Mouse (Mus musculus): Measurements from ENCODE around the gene Vcp. TPM values are rescaled to one million over a fixed set of nuclear protein-coding genes. Genes with fewer than 3 reads are reported as not detected.

Gene Vcp
- total RNA-seq (2023), result 105 TPM

GRCm38 (mm10) chr4:43000141-43000986 is at the start of gene Vcp:
Gene Vcp (minus strand): TSS chr4:43000507.

GRCm38 (mm10) chr4:43045659-43046302 is 45.5 kb upstream of the Vcp start, which contains the start of gene Fam214b:
Gene Fam214b (minus strand): TSS chr4:43046220.

GRCm38 (mm10) chr4:43031237-43031995 is 31.1 kb upstream of the Vcp start, which contains the start of gene Stoml2:
Gene Stoml2 (minus strand): TSS chr4:43031710.

DNA sequence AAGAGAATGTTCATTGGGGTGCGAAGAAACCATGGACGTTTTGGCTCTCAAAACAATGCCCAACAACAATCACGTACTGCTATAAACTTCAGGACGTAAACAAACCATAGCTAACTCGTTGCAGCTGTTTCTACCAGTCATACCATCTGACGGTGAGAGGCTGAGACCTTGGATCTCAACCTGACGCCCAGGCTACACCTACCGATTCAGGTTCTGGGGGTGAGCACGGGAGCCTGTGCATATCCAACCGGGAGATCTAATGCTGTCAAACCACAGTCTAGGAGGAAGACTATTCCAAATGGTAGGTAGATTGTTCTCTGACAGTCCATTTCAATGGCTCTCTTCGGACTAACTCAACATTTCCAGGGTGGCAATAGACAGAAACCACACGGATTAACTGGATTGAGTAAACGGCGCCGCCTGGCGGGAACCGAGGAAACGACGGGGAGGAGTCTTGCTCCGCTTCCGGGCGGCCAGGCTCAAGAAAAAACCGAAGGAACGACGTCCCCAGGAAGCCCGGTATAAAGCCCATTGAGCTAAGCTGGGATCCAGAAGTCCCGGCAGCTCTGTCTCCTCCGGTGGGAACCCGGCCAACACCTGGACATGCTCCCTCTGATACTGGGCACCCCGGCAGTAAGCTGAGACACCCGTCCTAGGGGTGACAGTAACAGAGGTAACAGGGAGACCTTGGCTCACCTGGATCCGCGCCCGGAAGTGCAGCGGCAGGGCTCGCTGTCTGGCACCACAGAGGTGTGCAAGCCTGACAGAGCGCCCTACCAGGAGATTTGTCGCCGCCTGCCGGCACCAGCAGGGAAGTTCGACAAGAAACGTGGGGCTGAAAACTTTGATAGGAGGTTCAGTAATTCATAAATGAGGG is 25.0 kb upstream of the Vcp start, which contains the start of gene Pigo:
Gene Pigo (minus strand): TSS at position 736 of the 877 bp plus-strand sequence.

GRCm38 (mm10) chr4:43010161-43011038 is 10.1 kb upstream of the Vcp start, which contains the start of gene Fancg:
Gene Fancg (minus strand): TSS chr4:43010506.

GRCm38 (mm10) chr4:42969304-42969703 is 31.0 kb downstream of the Vcp start, which contains the start of gene 1700022I11Rik:
Gene 1700022I11Rik (plus strand): TSS chr4:42969604.

GRCm38 (mm10) chr4:42949676-42950051 is 50.6 kb downstream of the Vcp start, which contains the start of gene Dnajb5:
Gene Dnajb5 (plus strand): TSS chr4:42949814.

Other genes with a start within 250 kb of the Vcp start
- not detected for gene Ccl19, start 243.9 kb downstream of the Vcp start, total RNA-seq (2023)
- gene Ccl21a, start 226.5 kb downstream of the Vcp start, total RNA-seq (2023), result not detected
- gene Fam205a1, start 146.6 kb downstream of the Vcp start, total RNA-seq (2023), result not detected
- gene Gm12394, start 143.7 kb downstream of the Vcp start, total RNA-seq (2023), result not detected
- not detected for gene Fam205c, start 126.3 kb downstream of the Vcp start, total RNA-seq (2023)
- gene Phf24, start 83.8 kb downstream of the Vcp start, total RNA-seq (2023), result not detected
- gene Dnajb5, start 50.7 kb downstream of the Vcp start, total RNA-seq (2023), result 23.1 TPM
- not detected for gene 1700022I11Rik, start 30.9 kb downstream of the Vcp start, total RNA-seq (2023)
- 22.3 TPM for gene Fancg, start 10.0 kb upstream of the Vcp start, total RNA-seq (2023)
- gene Pigo, start 25.3 kb upstream of the Vcp start, total RNA-seq (2023), result 46.0 TPM
- gene Stoml2, start 31.2 kb upstream of the Vcp start, total RNA-seq (2023), result 67.9 TPM
- gene Fam214b, start 45.7 kb upstream of the Vcp start, total RNA-seq (2023), result 8.6 TPM
- 0.80 TPM for gene Unc13b, start 58.4 kb upstream of the Vcp start, total RNA-seq (2023)